Mouse (Mus musculus) layer of hippocampus, postnatal 36 days (tissue): Measurements from ENCODE around the gene Nedd9. TPM values are rescaled to one million over a fixed set of nuclear protein-coding genes. Genes with fewer than 3 reads are reported as not detected.

ENCODE experiments used
- DNase-seq, 2 experiments: peaks; one replicate each; pipeline ENCODE4 v3.0.0; 2022
- total RNA-seq, 2 experiments: library from RNA; stranded (reverse); gene quantifications; 2 replicates each; pipeline ENCODE4 v1.2.3; 2021

Gene Nedd9
- total RNA-seq, 2 experiments from 2014 or later = 11.5 to 12.3 TPM

DNA sequence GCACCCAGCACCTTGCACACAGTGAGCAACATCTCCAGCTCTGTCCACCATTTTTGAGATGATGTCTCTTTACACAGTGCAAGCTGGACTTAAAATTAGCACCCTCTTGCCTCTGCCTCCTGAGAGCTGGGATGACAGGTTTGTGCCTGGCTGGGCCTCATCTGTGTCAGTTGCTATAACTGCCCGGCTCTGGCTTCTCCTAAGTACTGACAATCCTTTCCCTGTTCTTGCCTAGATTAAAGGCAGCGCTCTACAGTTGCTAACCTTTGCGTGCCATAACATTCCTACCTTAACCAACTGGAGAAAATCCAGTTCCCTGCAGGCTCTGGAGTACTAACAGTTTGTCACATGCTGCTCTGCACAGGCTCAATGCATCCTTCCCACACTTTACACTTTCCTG lies 77.9 kb downstream of the Nedd9 start:
- no peak for DNase-seq

DNA sequence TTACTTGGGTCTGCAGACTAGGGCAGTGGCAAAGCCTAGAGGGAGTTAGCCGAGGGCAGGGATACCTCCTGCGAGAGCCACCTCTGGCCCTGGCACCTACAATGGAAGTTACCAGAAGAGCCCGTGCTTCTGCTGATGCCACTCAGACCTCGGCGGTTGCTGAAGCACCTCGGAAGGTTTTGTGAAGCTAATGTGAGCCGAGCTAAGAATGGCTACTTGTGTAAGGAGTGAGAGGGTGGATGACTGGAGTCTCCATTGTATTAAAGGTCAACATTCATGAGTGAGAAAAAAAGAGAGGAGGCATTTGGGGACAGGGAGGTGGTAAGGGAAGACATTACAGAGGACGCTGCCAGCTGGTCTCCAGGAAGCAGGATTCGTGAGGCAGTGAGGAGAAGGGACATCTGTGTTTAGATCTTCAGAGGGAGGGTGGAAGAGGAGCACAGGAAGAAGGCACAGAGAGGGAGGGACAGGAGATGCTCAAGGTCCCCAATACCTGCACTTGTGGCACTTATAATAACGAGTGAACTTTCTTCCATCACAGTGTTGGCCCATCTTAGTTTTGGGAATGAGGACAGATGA lies 78.7 kb downstream of the Nedd9 start:
- no peak for DNase-seq

DNA sequence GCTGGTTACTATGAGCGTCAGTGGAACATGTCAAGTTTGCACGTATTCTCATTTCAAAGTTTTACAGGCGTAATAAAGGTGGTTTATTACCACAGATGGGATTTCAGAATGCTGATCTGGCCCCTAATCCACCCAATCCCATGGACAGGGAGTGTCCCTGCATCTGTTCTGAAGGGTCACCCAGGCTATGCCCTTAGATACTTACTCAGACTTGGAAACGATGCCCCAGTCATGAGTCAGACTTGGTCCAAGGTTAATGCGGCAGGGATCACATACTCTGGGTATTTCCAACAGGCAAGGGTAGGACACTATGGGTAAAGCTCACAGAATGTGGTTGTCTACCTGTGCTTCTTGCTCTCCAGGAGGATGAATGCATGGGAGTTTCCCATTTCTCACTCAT lies 82.2 kb downstream of the Nedd9 start:
- no peak for DNase-seq

- no peak for DNase-seq
Measured at GRCm38 (mm10) chr13:41403838-41404237, 83.3 kb downstream of the Nedd9 start.

GRCm38 (mm10) chr13:41402441-41403003 lies 84.6 kb downstream of the Nedd9 start:
- no peak for DNase-seq

DNA sequence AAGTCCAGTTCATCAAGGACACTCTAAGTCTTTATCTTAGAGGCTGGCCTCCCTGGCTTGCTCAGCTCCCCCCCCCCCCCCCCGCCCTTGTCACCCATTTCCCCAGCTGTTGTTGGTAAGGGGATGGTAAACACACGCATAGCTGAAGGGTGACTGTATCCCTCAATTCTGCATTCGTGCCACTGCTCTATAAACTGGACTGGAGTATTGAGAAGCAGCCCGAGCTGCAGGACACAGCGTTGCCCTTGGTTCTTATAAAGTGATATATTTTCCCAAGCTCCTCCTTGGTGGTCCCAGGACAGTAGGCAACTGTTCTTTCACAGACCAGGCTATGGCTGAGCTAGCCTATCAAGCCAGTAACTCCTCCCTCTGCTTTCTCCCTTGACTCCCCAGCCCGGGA lies 85.4 kb downstream of the Nedd9 start:
- DNase-seq = no peak

DNA sequence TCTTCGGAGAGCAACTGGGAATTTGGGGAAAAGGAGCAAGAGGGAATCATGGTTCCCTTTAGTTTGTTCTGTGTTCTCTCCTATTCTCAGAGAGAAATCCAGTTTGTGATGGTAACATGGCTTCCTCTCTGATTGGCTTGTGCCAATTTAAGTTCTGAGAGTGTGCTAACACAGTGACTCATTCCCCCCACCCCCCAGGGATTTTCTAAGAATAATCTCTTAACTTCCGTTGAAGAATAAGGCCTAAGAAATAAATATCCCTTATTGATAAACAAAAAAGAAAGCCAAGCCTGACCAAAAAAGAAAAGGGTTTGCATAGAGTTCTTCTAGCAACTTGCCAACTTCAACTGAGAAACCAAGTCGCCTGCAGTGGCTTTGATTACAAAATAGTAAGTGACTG lies 86.9 kb downstream of the Nedd9 start:
- DNase-seq = no peak

DNA sequence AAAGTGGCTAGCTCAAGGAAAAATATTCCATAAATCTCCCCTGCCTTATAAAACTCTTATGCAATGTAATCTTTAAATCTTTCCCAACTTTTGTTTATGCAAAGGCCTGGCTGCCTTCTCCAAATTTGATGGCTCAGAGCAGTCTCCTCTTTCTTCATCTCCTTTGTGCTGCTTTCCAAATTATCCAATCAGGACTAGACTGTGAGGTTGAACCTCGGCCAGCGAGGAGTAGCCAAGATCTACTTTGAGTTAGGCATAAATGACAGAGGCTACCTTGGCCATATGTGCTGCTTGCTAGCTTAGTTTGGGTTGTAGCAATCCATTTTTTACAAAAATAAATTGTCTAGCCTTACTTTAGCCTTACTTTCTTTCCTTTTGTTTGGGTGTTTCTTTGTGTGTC lies 95.0 kb downstream of the Nedd9 start:
- DNase-seq = no peak

- DNase-seq = no peak
Measured at GRCm38 (mm10) chr13:41390698-41391097, 96.5 kb downstream of the Nedd9 start.

DNA sequence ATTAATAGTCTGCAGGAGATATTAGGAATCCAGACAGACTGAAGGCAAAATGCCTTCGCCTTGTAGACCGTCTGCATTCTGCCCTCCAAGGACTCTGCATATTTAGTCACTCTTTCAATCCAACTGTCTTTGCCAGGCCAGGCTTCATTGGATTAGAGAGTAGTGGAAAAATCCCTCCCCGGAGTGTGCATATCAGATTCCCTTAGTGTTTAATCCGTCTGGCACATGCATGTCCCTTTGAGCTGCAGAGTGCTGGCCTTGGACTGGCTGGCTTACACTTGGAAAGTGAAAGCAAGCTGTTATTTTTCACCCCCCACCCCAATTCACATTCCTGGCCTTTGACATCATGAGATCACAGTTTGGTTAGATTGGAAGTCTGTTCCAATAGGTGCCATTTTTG lies 100.6 kb downstream of the Nedd9 start:
- no peak for DNase-seq

DNA sequence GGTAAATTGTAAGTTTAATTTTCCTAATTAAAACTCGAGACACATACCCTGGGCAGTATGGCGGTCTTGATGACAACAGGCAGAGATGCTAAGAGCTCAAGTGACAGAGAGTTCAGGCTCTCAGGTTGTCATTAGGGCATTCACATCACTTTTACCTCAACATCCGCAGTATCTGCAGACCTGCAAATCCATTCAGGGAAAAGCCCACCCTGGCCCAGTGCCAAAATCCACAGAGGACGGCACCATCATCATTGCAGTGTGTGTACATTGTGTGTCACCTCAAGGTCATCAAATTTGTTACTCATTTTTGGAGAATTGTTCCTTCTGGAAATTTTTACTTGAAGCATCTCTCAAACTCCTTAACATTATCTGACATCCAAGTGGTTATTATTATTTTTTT lies 102.3 kb downstream of the Nedd9 start:
- no peak for DNase-seq

GRCm38 (mm10) chr13:41382635-41383034 lies 104.5 kb downstream of the Nedd9 start:
- no peak for DNase-seq

GRCm38 (mm10) chr13:41381806-41382546 lies 105.2 kb downstream of the Nedd9 start:
- DNase-seq = no peak

DNA sequence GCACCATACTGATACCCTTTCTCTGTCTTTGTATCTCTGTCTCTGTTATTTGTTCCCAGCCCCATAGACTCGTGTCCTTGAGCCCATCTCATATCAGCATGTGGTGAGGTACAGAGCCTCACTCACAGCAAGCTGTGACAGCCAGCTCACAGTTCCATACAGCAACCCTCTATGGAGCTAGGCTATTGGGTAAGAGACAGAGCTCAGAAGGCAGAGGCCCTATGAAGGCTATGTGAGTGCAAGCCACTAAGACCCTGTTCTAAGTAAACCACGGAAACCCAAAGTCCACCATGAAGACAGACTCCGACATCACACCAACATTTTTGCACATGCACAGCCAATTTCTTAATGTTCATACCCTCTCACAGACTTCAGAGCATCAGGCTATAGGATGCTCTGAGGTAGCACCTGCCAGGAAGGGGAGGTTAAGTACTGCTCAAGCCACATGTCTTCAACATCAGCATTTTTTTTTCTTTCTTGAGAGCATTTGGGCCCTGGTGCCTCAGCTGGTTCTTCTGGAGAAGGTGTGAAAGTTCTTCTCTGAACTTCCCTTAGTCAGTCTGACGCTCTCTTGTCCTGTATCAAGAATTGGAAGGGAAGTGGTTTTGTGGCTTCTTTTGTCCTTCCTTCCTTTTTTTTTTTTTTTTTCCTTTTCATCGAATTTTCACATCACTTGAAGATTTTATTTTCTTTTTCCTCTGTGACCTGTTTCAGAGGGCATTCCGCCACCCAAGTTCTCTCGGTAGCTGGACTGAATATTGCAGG lies 105.9 kb downstream of the Nedd9 start:
- DNase-seq = no peak

- DNase-seq = no peak
Measured at GRCm38 (mm10) chr13:41379951-41380465, 107.2 kb downstream of the Nedd9 start.

GRCm38 (mm10) chr13:41378462-41378861 lies 108.7 kb downstream of the Nedd9 start:
- no peak for DNase-seq

GRCm38 (mm10) chr13:41377856-41378255 lies 109.3 kb downstream of the Nedd9 start:
- DNase-seq = no peak

DNA sequence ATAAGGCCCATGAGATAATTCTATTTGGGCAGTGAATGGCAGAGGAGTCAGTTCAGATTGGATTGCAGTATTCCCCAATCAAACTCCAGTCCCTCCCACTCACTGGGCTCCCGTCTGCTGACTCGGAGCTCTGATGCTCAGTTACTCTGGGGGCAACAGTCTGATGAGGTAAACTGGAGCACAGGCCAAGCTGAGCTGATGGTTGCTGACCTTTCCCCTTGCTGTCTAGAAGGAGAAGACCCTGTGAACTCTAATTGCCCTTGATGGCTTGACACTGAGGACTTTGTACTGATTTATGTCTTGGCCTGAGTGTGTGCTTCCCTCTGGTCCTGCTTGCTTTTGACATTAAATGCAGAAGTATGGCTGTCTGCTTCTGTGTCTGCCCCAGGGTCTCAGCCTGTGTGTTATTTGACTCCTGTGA lies 110.1 kb downstream of the Nedd9 start:
- DNase-seq = no peak

GRCm38 (mm10) chr13:41376111-41376510 lies 111.1 kb downstream of the Nedd9 start:
- DNase-seq = no peak

DNA sequence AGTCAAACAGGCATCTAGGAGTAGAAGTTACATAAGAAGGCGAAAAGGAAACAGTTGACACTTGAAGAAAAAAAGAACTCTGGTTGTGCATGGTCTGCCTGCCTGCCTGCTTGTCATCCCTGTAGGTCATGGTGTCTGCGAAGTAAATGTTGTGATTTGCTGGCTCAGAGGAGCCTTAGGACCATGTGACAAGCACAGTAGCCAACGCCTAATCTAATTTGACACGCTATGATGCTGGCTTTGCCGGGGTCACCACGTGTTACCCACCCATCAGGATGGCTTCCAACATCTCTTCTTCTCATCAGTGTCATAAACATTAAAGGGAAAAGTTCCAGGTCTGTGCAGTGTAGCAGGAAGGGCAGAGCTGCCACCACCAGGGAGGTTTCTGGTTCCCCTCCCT lies 111.5 kb downstream of the Nedd9 start:
- no peak for DNase-seq

DNA sequence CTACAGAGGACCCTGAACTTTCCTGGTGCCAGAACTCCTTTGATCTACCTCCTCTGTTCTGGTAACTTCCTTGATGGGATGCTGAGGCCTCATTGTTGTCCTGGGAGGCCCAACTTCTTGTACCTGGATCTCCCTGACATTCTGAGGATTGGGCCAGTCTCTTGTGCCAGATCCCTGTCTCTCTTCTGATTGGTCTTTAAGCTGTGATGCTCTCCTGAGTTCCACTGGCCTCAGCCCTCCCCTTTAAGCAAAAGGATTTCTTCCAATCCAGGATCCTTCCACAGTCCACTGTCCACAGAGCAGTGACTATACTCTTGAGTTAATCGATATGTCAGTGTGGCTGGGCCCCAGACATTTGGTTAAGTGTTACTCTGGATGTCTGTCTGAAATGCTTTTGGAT lies 112.3 kb downstream of the Nedd9 start:
- no peak for DNase-seq

DNA sequence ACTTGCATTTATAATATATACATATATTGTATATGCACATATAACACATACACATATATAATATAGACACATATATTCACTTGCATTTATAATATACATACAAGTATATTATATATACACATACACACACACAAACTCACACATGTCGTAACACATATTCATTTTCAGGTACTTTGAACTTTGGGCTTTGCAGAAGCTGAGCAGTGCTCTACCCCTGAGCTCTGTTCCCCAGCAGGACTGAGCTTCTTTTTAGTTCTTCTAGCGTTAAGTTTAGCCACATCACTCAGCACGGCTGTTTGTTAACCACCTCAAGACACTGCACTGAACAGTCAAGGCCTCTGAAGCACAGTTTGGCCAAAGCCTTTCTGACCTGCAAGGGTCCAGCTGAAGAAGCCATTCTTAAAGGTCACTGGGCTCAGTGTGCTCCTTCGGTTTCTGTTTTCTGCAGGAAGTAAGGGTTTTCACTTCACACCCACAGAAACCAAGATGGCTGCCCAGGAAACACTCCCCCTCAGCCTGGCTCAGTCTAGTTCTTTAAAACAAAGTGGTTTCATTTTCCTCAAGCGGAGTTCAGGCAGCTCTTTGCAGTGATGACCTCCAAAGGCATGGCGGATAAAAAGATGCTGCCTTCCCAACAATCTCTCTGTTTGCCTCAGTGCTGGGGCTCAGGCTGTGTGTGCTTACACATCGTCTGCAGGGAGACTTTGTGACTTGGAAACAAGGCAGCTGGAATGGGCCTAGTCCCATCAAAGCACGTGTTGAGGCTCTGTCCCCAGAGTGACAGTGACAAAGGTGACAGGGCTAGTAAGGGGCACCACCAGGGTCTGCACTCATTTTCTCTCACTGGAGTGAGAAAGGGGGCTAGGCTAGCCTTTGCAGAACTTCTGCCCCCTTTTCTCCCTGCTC lies 114.4 kb downstream of the Nedd9 start:
- no peak for DNase-seq
